Mouse (Mus musculus) C2C12 (cell line): ENCODE measurements around the gene Cdsn. TPM values are rescaled to one million over a fixed set of nuclear protein-coding genes. Genes with fewer than 3 reads are reported as not detected.

Experiments used
- H3K27me3 ChIP-seq: one replicate; pipeline ENCODE4 v1.6.1; 2011; ENCODE audit not compliant: control insufficient read depth, insufficient read depth, insufficient read length
- H3K36me3 ChIP-seq: one replicate; pipeline ENCODE4 v1.6.1; 2011; ENCODE audit not compliant: control insufficient read depth, insufficient read depth
- H3K4me3 ChIP-seq: one replicate; pipeline ENCODE4 v1.5.1; 2011; ENCODE audit warnings: mild to moderate bottlenecking, control low read depth; ENCODE audit not compliant: poor library complexity, insufficient read depth, severe bottlenecking
- H3K79me2 ChIP-seq: one replicate; pipeline ENCODE4 v1.6.1; 2011; ENCODE audit not compliant: control insufficient read depth, insufficient read depth
- H3K79me3 ChIP-seq: one replicate; pipeline ENCODE4 v1.6.1; 2011; ENCODE audit warnings: low read depth, control low read depth
- H3ac ChIP-seq: one replicate; pipeline ENCODE3; 2011; ENCODE audit warnings: low read depth; ENCODE audit not compliant: control insufficient read depth, insufficient read length
- CEBPB ChIP-seq: IDR thresholded peaks from one replicate; pipeline ENCODE4 v1.6.1; 2011; ENCODE audit warnings: low read depth, mild to moderate bottlenecking, control low read depth, moderate library complexity
- CTCF ChIP-seq: IDR thresholded peaks from one replicate; pipeline ENCODE4 v1.5.1; 2011; ENCODE audit not compliant: control insufficient read depth, insufficient read depth, insufficient read length
- FOSL1 ChIP-seq: IDR thresholded peaks from one replicate; pipeline ENCODE4 v1.8.0; 2011; ENCODE audit warnings: mild to moderate bottlenecking, low read length; ENCODE audit not compliant: poor library complexity, insufficient read depth, severe bottlenecking
- MAX ChIP-seq: IDR thresholded peaks from one replicate; pipeline ENCODE4 v1.6.1; 2011; ENCODE audit warnings: mild to moderate bottlenecking, control low read depth
- MYOD1 ChIP-seq: IDR thresholded peaks from one replicate; pipeline ENCODE4 v1.6.1; 2011; ENCODE audit warnings: low read depth; ENCODE audit not compliant: control insufficient read depth, insufficient read length
- MYOG ChIP-seq: IDR thresholded peaks from one replicate; pipeline ENCODE4 v1.6.1; 2011; ENCODE audit not compliant: control insufficient read depth, insufficient read length; ENCODE audit errors: extremely low read depth
- USF1 ChIP-seq: IDR thresholded peaks from one replicate; pipeline ENCODE4 v1.6.1; 2011; ENCODE audit warnings: low read depth, mild to moderate bottlenecking, control low read depth, moderate library complexity
- polyA plus RNA-seq: library from polyadenylated mRNA; unstranded; fragments of >200 nt; fragmentation: generic; extraction: Trizol; gene quantifications from one replicate; pipeline ENCODE4 v1.2.1, GENCODE M21; 2012; ENCODE audit warnings: missing spikeins

Gene Cdsn
- polyA plus RNA-seq, 1 experiment: 2.0 TPM

GRCm38 (mm10) chr17:35514756-35515155, 37.2 kb upstream of the Cdsn start:
- no peak overlapping the region for H3ac ChIP-seq
- H3K79me2 ChIP-seq: peaks cover 33% of the 10 kb centered on the region
- no peak overlapping the region for H3K4me3 ChIP-seq
- no peak for TF ChIP-seq MYOG
- TF ChIP-seq USF1: no peak
- TF ChIP-seq CTCF: no peak
- no peak for TF ChIP-seq CEBPB
- TF ChIP-seq MYOD1: no peak
- no peak for TF ChIP-seq FOSL1
- no peak for TF ChIP-seq MAX
- no peaks in the 10 kb centered on the region for H3K27me3 ChIP-seq
- peaks cover 12% of the 10 kb centered on the region for H3K79me3 ChIP-seq
- peaks cover 20% of the 10 kb centered on the region for H3K36me3 ChIP-seq

- TF ChIP-seq MAX (no peak), MYOD1 (no peak), CEBPB (no peak), CTCF (no peak), USF1 (no peak), MYOG (no peak), FOSL1 (no peak)
- H3K4me3 ChIP-seq: peak overlapping the region; percentile 46
- H3K36me3 ChIP-seq: peaks cover 20% of the 10 kb centered on the region
- peaks cover 33% of the 10 kb centered on the region for H3K79me2 ChIP-seq
- H3K79me3 ChIP-seq: peaks cover 12% of the 10 kb centered on the region
- peak overlapping the region; percentile 66 for H3ac ChIP-seq
- no peaks in the 10 kb centered on the region for H3K27me3 ChIP-seq
These were observed 35.9 kb upstream of the Cdsn start for GRCm38 (mm10) chr17:35515911-35516640.

GRCm38 (mm10) chr17:35516652-35517500, 35.1 kb upstream of the Cdsn start, which contains the start of the genes Tcf19 and Cchcr1:
Tcf19 (minus strand) TSS chr17:35516824.
Cchcr1 (plus strand) TSS chr17:35517100.
- peaks cover 20% of the 10 kb centered on the region for H3K36me3 ChIP-seq
- TF ChIP-seq CTCF (no peak), CEBPB (no peak), MAX (no peak), MYOG (no peak), MYOD1 (no peak), FOSL1 (no peak), USF1 (no peak)
- peak within 1 kb of the TSS; percentile 76 for H3K4me3 ChIP-seq
- H3ac ChIP-seq: peak within 1 kb of the TSS; percentile 66
- H3K27me3 ChIP-seq: no peaks in the 10 kb centered on the region
- H3K79me2 ChIP-seq: peaks cover 33% of the 10 kb centered on the region
- H3K79me3 ChIP-seq: peaks cover 12% of the 10 kb centered on the region

- H3K79me2 ChIP-seq: peaks cover 33% of the 10 kb centered on the region
- peaks cover 12% of the 10 kb centered on the region for H3K79me3 ChIP-seq
- H3K36me3 ChIP-seq: peaks cover 22% of the 10 kb centered on the region
- peak overlapping the region; percentile 65 for H3ac ChIP-seq
- H3K27me3 ChIP-seq: no peaks in the 10 kb centered on the region
- TF ChIP-seq USF1 (no peak), CEBPB (no peak), FOSL1 (no peak), CTCF (no peak), MYOG (no peak), MAX (no peak), MYOD1 (no peak)
- peak overlapping the region; percentile 76 for H3K4me3 ChIP-seq
These were observed 34.4 kb upstream of the Cdsn start for GRCm38 (mm10) chr17:35517526-35517925.

- TF ChIP-seq CEBPB (no peak), CTCF (no peak), MAX (no peak), USF1 (no peak), MYOG (no peak), FOSL1 (no peak), MYOD1 (no peak)
- H3K79me2 ChIP-seq: no peaks in the 10 kb centered on the region
- H3K27me3 ChIP-seq: no peaks in the 10 kb centered on the region
- H3ac ChIP-seq: no peak overlapping the region
- H3K4me3 ChIP-seq: no peak overlapping the region
- H3K79me3 ChIP-seq: no peaks in the 10 kb centered on the region
- H3K36me3 ChIP-seq: peaks cover 25% of the 10 kb centered on the region
These were observed 27.6 kb upstream of the Cdsn start for GRCm38 (mm10) chr17:35524354-35524753.
